Mouse (Mus musculus): ENCODE data around the gene Sesn2. TPM values are rescaled to one million over a fixed set of nuclear protein-coding genes. Genes with fewer than 3 reads are reported as not detected.

The Sesn2 gene
- total RNA-seq, 2 experiments from 2014 or later, result 3.3 to 4.1 TPM

DNA sequence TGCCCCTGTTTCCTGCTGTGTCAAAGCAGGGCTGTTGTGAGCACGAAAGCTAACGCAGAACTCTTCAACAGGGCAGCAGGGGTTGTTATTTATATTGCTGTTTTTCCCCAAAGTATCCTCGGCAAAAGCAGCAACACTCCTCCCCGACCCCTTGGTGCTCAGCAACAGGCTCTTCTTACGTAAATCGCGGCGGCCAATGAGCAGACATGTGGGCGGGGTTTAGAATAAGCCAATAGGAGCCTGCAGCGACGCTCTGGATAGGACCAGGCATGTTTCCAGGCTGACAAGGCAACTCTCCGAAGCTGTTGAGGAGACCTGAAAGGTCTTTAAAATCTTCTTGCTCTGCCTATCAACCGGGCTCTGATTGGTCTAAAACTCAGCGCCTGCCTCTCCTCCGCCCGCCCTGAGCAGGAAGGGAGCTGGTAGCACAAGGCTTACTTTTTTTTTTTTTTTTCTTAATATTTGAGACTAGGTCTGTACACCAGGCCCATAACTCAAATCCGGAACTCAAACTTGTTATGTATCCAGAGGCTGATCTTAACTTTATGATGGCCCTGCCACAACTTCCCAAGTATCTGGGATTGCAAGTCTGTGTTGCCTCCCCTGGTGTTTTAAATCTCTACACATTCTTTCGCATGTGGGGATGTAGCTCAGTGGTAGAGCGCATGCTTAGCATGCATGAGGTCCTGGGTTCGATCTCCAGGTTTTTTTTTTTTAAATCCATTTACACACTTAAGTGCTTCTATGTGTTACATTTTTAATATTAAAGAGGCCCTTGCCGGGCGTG, 5.3 kb upstream of the Sesn2 start:
- peak; percentile 84 to 86 for DNase-seq
- intact Hi-C loops (cut with DNase I), result loop anchor here (1.0 kb wide), 1 partner anchor 170 kb away; no protein-coding TSS in a partner anchor

DNA sequence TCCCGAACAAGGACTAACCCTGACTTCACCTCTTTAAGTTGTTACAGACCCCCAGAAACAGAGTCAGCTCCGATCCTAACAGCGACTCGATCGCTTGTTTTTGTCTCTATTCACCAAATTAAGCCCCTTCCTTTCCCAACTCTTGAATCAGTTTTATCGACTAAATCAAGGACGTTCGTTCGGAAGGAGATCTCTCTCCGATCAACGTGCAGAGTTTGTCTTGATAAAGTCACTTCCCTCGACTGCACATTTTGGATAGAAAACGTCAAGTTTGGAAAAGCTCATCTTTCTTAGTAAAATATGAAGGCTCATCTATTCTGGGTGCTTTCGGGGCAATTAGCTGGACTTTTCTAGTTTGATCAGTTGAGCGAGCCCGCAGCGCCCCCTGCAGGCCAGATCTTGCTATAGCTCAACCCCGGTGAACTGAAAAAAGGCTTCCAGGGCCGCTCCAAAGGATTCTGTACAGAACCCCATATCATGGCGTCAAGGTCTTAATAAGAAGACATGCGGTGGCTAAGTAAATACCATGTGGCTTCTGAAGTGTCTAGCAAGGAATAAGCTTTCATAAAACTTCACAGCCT, 4.3 kb upstream of the Sesn2 start:
- DNase-seq, result peak; percentile 89 to 91
- intact Hi-C loops (cut with DNase I), result loop anchor here (1.0 to 5.0 kb wide), 4 partner anchors 51 to 302 kb away; partner anchors contain the start of genes Med18 and Ythdf2

DNA sequence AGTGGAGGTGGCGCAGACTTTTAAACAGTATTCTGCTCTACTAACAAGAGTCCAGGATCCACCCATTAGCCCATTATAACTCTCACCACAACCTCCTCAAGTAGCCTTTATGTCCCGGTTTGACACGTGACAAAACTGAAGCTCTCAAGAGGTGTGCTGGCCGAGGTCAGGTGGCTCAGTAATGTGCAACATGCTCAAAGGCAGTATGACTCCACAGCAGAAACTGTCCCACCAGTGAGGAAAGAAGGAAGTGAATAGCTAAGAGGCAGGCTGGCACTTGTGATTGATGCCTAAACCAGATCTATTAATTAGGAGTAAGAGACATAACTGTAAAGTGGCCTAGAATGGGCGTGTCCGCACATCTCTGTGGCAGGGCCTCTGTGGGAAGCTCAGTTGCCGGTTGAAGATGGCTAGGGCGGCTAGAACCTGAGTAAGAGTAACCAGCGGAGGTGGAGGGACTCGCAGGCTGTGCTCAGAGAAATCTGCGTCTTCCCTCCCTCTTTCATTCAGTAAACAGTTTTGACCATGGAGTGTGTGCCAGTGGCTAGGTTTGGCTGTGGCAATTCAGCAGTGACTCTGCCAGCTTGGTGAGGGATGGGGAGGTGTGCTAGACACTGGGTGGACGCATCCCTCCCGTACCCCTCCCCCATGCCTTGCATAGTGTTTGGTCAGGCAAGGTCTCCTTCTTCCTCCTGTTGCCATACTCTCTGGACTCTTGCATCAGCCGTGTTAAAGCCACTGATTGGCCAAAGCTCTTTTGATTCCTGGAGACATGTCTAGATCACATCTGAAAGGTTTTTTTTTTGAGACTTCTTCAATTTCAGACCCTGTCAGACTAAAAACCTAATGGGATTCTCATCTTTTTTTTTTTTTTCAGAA, 3.3 kb upstream of the Sesn2 start:
- intact Hi-C loops (cut with DNase I), result loop anchor here (1.0 to 5.0 kb wide), 4 partner anchors 50 to 301 kb away; partner anchors contain the start of genes Med18 and Ythdf2
- DNase-seq, result no peak

- no peak for DNase-seq
- intact Hi-C loops (cut with DNase I), result loop anchor here (2.0 to 5.0 kb wide), 3 partner anchors 91 to 300 kb away; partner anchors contain the start of gene Ythdf2
These were observed 1.8 kb upstream of the Sesn2 start for GRCm38 (mm10) chr4:132512080-132512479.

DNA sequence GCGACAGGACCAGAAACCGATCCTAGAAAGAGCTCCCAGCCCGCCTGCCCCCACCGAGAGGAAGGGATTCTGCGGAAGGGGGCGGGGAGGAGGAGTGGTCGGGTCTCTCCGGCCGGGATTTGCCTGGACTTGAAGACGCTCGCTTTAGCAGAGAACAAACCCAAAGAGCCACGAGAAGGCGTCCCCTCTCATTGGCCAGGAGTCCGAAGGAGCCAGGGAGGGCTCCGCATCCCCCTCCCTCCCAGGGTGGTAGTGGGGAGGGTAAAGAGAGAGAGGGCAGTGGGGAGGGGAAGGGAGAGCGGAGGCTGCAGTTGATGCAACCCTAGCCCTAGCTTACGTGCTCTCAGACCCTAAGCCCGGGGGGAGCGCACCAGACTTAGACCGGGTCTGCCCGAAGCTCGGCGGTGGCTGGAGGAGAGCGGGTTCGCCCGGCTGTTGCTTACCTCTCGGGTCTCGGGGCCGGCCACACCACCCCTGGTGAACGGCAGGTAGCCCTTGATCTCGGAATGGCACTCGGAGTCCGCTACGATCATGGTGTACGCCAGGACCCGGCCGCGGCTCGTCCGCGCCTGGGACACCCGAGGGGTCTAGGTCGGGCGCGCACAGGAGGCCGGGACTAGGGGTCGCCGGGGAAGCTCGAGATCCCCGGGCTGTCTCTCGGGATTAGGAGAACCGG, 542 bp downstream of the Sesn2 start:
- DNase-seq, result peak; percentile 72 to 77
- intact Hi-C loops (cut with DNase I), result loop anchor here (2.0 to 5.0 kb wide), 3 partner anchors 157 to 297 kb away; partner anchors contain the start of genes Rcc1 and Ythdf2

DNA sequence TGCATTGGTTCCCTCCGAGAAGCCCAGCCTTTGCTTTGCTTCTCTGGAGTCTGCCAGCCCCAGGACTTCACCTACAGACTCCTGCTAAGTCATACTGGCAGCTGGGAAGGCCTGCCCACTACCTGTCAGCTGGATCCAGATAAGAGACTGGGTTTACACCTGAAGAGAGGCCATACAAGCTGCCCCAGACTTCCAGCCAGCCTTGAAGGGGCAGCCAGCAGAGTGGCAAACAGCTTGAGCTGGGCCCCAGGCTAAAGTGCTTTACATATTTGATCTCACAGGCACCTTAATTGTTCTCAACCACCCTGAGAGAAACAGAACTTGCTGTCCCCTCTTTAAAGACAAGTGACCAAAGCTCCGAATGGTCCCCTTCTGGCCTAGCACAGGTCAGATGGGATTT, 3.1 kb downstream of the Sesn2 start:
- DNase-seq, result no peak
- intact Hi-C loops (cut with DNase I), result no loop called here

DNA sequence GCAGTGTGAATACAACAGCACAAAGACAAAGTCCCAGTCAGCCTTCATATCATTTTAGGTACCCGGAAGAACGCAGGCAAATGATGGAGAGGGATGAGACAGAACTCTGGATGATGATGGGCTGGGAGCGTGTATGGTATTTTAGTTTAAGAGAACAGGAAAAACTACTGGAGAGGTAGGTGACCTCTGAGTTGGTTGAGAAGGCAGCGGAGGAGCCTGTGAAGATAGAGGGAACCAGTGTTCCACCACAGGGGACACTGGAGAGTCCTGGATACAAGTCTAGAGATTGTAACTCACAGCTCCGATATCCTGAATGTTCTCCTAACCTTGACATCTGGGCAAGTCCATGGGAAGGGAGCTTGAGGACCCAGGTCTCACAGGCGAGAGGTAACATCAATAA, 4.1 kb downstream of the Sesn2 start:
- no peak for DNase-seq
- intact Hi-C loops (cut with DNase I), result no loop called here

GRCm38 (mm10) chr4:132505800-132506199, 4.5 kb downstream of the Sesn2 start:
- no peak for DNase-seq
- intact Hi-C loops (cut with DNase I), result no loop called here

- no peak for DNase-seq
- intact Hi-C loops (cut with DNase I), result no loop called here
These were observed 5.1 kb downstream of the Sesn2 start for GRCm38 (mm10) chr4:132505034-132505738.

- intact Hi-C loops (cut with DNase I), result no loop called here
- DNase-seq, result no peak
These were observed 7.0 kb downstream of the Sesn2 start for GRCm38 (mm10) chr4:132503344-132503743.

DNA sequence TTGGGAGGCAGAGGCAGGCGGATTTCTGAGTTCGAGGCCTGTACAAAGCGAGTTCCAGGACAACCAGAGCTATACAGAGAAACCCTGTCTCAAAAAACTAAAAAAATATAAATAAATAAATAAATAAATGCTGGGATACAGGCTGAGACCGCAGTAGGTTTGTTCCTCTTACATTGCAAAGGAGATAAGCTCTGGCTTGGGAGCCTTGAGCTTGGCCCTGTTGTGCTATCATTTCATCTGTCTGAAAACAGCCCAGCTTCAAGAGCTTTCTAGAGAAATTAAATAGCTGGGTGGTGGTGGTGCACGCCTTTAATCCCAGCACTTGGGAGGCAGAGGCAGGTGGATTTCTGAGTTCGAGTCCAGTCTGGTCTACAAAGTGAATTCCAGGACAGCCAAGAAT, 8.7 kb downstream of the Sesn2 start:
- no peak for DNase-seq
- intact Hi-C loops (cut with DNase I), result no loop called here

DNA sequence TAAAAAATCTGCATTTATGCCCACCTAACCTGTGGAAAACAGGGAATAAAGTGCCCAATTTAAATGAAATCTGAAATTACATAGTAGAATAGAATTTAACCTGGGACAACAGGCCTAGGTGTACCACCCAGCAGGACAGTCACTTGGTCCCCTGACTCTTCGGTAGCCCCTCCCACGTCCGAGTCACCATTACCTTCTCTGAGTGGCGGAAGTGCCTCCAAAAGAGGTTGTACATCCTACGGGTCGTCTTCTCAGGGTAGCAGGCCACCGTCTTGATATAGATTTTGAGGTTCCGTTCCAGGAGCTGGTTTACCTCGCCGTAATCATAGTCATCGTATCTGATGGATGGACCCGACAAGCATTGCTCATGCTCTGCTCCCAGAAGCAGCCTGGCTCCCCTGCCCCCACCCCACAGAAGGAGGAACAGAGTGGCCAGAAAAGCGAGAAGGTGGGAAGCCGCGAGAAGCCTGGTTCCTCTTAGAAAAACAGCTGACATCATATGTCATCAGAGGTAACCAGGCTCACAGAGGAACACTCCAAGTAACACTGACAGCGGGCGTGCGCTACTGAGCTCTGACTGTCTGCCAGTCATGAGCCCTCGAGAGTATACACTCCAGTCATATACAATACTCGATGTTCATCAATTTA, 15.9 kb downstream of the Sesn2 start:
- DNase-seq, result no peak
- intact Hi-C loops (cut with DNase I), result no loop called here

DNA sequence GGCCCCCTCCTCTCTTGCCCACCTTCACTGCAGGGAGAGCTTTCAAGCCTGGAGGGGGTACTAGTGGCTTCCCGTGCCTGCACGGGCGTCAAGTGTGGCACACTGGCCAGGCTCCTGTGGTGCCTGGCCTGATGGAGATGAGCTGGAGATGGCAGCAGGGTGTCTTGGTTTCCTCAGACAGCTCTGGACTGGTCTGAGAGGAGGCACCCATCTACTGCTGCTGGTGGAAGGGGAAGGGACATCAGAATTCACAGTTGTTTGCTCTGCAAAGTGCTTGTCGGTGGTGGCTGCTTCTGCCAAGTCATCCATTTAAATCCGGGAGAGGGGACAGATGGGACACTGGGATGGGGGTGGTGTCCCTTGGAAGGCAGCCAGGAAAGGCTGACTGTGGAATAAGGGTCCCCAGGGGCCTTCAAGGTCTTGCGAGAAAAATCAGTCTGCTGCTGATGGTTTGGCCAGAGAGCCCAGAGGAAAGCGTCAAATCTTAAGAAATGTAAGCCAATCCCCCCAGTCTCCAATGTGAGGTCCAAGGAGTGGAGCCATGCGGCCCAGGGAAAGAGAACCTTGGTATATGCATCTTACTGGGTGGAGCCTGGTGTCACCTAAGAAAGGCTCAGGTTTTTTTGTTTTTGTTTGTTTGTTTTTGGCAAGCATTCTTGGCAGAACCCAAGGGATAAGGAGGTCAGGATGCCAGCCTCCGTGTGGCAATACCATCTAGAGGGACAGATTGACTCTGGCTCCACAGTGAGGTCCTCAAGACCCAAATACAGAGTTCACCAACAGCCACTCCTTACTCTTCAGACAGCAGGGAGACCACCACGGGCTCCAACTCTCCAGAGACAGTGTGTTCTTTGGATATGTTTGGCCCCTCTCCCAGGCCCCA, 17.9 kb downstream of the Sesn2 start:
- intact Hi-C loops (cut with DNase I), result no loop called here
- DNase-seq, result peak; percentile 27 to 39

- intact Hi-C loops (cut with DNase I), result no loop called here
- peak in 1 of 2 experiments; percentile 16 for DNase-seq
These were observed 18.6 kb downstream of the Sesn2 start for GRCm38 (mm10) chr4:132491748-132492147.

GRCm38 (mm10) chr4:132491057-132491456, 19.2 kb downstream of the Sesn2 start:
- no peak for DNase-seq
- intact Hi-C loops (cut with DNase I), result no loop called here

DNA sequence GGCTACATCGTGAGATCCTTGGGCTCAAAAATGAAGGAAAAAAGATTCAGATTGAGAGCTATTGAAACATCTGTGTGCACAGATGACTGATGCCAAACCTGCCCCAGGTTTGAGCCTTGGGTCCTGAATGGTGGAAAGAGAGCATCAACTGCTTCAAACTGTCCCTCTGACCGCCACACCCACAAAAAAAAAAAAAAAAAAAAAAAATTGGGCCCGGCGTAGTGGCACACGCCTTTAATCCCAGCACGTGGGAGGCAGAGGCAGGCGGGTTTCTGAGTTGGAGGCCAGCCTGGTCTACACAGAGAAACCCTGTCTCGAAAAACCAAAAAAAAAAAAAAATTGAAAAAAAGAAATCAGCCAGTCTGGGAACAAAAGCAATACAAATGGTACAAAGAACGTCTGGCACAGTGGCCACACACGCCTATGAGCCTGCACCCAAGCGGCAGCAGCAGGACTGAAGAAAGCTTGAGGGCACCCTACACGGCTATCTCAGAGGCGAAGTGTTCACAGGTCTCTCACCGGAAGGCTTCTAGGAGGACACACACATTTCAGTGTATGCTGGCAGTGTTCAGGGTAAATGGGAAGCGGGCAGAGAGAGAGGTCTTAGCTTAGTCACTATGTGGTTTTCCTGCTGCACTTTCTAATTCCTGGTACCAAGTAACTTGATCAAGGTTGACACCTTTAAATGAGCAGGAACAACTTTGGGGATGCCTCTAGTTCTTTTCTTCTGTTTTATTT, 19.9 kb downstream of the Sesn2 start:
- intact Hi-C loops (cut with DNase I), result no loop called here
- DNase-seq, result no peak

GRCm38 (mm10) chr4:132488976-132489375, 21.3 kb downstream of the Sesn2 start:
- DNase-seq, result no peak

DNA sequence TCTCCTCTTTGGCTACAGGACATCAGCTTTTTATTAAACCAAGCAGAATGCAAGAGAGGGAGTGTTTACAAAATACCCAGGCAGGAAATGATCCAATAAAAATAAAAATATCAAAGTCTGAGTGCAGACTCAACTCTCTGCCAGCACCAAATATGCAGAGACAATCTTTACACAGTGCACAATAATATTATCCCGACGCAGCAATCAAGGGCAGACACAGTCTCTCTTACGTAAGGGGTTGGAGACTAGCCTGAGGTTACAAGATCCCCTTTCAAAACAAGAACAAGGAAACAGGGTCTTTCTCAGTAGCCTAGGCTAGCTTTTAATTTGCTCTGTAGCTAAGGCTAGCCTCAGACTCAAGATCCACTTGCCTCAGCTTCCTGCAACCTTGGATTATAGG, 21.8 kb downstream of the Sesn2 start:
- intact Hi-C loops (cut with DNase I), result no loop called here
- no peak for DNase-seq

More at GRCm38 (mm10) chr4:132488976-132489375, 21.3 kb downstream of the Sesn2 start:
- intact Hi-C loops (cut with DNase I), result no loop called here

Measured in heart, postnatal 36 days (tissue).